Mouse (Mus musculus) forebrain, embryonic 14.5 days (tissue): ENCODE measurements around the gene Tsc2. TPM values are rescaled to one million over a fixed set of nuclear protein-coding genes. Genes with fewer than 3 reads are reported as not detected.

Source experiments
- ATAC-seq: fragments of 200-750 bp; cut with Nextera tagmentation; 2 replicates; pipeline ENCODE4 v1.8.0; 2017; ENCODE audit warnings: mild to moderate bottlenecking, moderate library complexity
- DNase-seq: peaks from one replicate; pipeline ENCODE4 v3.0.0-alpha.2; 2015; ENCODE audit warnings: low spot score
- H3K27ac ChIP-seq: fragments of 300-500 bp; sonication (generic); 2 replicates; pipeline ENCODE4 v1.5.1; 2014; ENCODE audit warnings: low read depth, mild to moderate bottlenecking, control low read depth, low read length, moderate library complexity
- H3K27me3 ChIP-seq: fragments of 300-500 bp; sonication (generic); replicated peaks from 2 replicates; pipeline ENCODE4 v1.6.1; 2014; ENCODE audit warnings: low read length, control low read depth, mixed read lengths; ENCODE audit not compliant: control insufficient read depth, insufficient read depth
- H3K36me3 ChIP-seq: fragments of 300-500 bp; sonication (generic); 2 replicates; pipeline ENCODE4 v1.6.1; 2014; ENCODE audit warnings: low read length, control low read depth; ENCODE audit not compliant: control insufficient read depth, insufficient read depth
- H3K4me1 ChIP-seq: fragments of 300-500 bp; sonication (generic); 2 replicates; pipeline ENCODE4 v1.6.1; 2014; ENCODE audit warnings: antibody characterized with exemption, low read length, control low read depth; ENCODE audit not compliant: control insufficient read depth, insufficient read depth
- H3K4me2 ChIP-seq: fragments of 300-500 bp; sonication (generic); 2 replicates; pipeline ENCODE4 v1.6.1; 2014; ENCODE audit warnings: mild to moderate bottlenecking, control low read depth, low read length
- H3K4me3 ChIP-seq: fragments of 300-500 bp; sonication (generic); 2 replicates; pipeline ENCODE4 v1.5.1; 2014; ENCODE audit warnings: low read depth, low read length, control low read depth
- H3K9ac ChIP-seq: fragments of 300-500 bp; sonication (generic); 2 replicates; pipeline ENCODE4 v1.6.1; 2014; ENCODE audit warnings: mild to moderate bottlenecking, low read length, control low read depth, moderate library complexity
- H3K9me3 ChIP-seq: fragments of 300-500 bp; sonication (generic); replicated peaks from 2 replicates; pipeline ENCODE4 v1.6.1; 2016; ENCODE audit warnings: low read length, control low read depth, mixed read lengths; ENCODE audit not compliant: control insufficient read depth
- WGBS: fragments of 180-500 bp; shearing (Covaris S2); extraction: QIAGEN DNeasy Blood & Tissue Kit; methylation state at CpG from one replicate; pipeline ENCODE4 v1.1.7; 2014; 5-methylcytosine and 5-hydroxymethylcytosine counted together
- polyA plus RNA-seq: library from polyadenylated mRNA; unstranded; fragments of >200 nt; fragmentation: Nextera tagmentation; extraction: Ambion mirVana; gene quantifications from 2 replicates; pipeline ENCODE4 v1.2.1, GENCODE M21; 2014

The Tsc2 gene
- polyA plus RNA-seq, 1 experiment from 2014 or later, result 59.8 TPM

- ATAC-seq (no peak), DNase-seq (no peak)
- no peak overlapping the region for H3K4me3 ChIP-seq
- peaks cover 6% of the 10 kb centered on the region; the same call in 1 of the 2 replicates for H3K36me3 ChIP-seq
- H3K27me3 ChIP-seq, result no peaks in the 10 kb centered on the region
- no peak overlapping the region for H3K27ac ChIP-seq
- H3K4me1 ChIP-seq, result peaks cover 19% of the 10 kb centered on the region
- H3K9ac ChIP-seq, result no peak overlapping the region
- WGBS, result 90% methylated on average over 5 of the region's 5 CpGs
- H3K4me2 ChIP-seq, result no peak overlapping the region
- no peaks in the 10 kb centered on the region for H3K9me3 ChIP-seq
These were observed 72.0 kb downstream of the Tsc2 start for GRCm38 (mm10) chr17:24560301-24561028.

DNA sequence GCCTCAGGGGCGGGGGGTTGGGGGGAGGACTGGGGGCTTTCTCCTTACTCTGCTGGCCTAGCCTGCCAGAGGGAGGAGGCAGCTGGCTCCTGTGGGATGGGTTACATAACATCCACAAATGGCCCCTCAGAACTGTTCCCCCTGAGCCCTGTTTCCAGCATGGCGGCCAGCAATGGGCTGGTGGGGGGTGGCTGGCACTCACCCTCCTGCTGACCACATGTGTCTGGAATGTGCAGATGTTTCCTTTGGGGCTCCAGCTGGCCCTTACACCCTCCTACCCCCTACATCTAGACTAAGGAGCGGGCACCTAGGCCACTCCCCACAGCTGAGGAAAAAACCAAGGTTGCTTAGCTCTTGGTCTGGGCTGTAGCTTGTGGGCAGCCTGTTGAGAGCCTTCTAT is 73.3 kb downstream of the Tsc2 start:
- DNase-seq (peak; percentile 7), ATAC-seq (peak; percentile 50)
- Histone ChIP-seq H3K9ac (no peak overlapping the region), H3K36me3 (no peaks in the 10 kb centered on the region), H3K4me1 (peaks cover 19% of the 10 kb centered on the region), H3K9me3 (no peaks in the 10 kb centered on the region), H3K4me3 (no peak overlapping the region), H3K27me3 (no peaks in the 10 kb centered on the region), H3K4me2 (0 out of 2 replicates have a peak overlapping the region, but pooled peaks have one; percentile 19), H3K27ac (peak overlapping the region; percentile 50)
- 34% methylated on average over 3 of the region's 3 CpGs for WGBS

- H3K27me3 ChIP-seq, result no peaks in the 10 kb centered on the region
- ATAC-seq (peak; percentile 74), DNase-seq (peak; percentile 70)
- H3K27ac ChIP-seq, result peak overlapping the region; percentile 50
- H3K4me3 ChIP-seq, result no peak overlapping the region
- peaks cover 19% of the 10 kb centered on the region for H3K4me1 ChIP-seq
- no peak overlapping the region for H3K9ac ChIP-seq
- 0 out of 2 replicates have a peak overlapping the region, but pooled peaks have one; percentile 19 for H3K4me2 ChIP-seq
- H3K36me3 ChIP-seq, result no peaks in the 10 kb centered on the region
- no peaks in the 10 kb centered on the region for H3K9me3 ChIP-seq
- WGBS, result 11% methylated on average over 4 of the region's 4 CpGs
These were observed 73.8 kb downstream of the Tsc2 start for GRCm38 (mm10) chr17:24558600-24559099.

GRCm38 (mm10) chr17:24557091-24557490 is 75.3 kb downstream of the Tsc2 start:
- DNase-seq (no peak), ATAC-seq (no peak)
- 92% methylated on average over 7 of the region's 7 CpGs for WGBS
- Histone ChIP-seq H3K4me2 (no peak overlapping the region), H3K4me1 (peaks cover 22% of the 10 kb centered on the region), H3K9me3 (no peaks in the 10 kb centered on the region), H3K9ac (no peak overlapping the region), H3K27ac (no peak overlapping the region), H3K4me3 (no peak overlapping the region), H3K36me3 (no peaks in the 10 kb centered on the region), H3K27me3 (no peaks in the 10 kb centered on the region)

- H3K4me1 ChIP-seq, result peaks cover 22% of the 10 kb centered on the region
- peak overlapping the region; percentile 94 for H3K9ac ChIP-seq
- no peaks in the 10 kb centered on the region for H3K9me3 ChIP-seq
- peak overlapping the region; percentile 63 for H3K4me3 ChIP-seq
- no peaks in the 10 kb centered on the region for H3K36me3 ChIP-seq
- H3K27ac ChIP-seq, result no peak overlapping the region
- H3K4me2 ChIP-seq, result peak overlapping the region; percentile 62
- WGBS, result 47% methylated on average over 3 of the region's 3 CpGs
- no peak for ATAC-seq
- no peak for DNase-seq
- H3K27me3 ChIP-seq, result 0 out of 2 replicates have a peak, but pooled peaks cover 12% of the 10 kb centered on the region
These were observed 81.4 kb downstream of the Tsc2 start for GRCm38 (mm10) chr17:24551050-24551444.

DNA sequence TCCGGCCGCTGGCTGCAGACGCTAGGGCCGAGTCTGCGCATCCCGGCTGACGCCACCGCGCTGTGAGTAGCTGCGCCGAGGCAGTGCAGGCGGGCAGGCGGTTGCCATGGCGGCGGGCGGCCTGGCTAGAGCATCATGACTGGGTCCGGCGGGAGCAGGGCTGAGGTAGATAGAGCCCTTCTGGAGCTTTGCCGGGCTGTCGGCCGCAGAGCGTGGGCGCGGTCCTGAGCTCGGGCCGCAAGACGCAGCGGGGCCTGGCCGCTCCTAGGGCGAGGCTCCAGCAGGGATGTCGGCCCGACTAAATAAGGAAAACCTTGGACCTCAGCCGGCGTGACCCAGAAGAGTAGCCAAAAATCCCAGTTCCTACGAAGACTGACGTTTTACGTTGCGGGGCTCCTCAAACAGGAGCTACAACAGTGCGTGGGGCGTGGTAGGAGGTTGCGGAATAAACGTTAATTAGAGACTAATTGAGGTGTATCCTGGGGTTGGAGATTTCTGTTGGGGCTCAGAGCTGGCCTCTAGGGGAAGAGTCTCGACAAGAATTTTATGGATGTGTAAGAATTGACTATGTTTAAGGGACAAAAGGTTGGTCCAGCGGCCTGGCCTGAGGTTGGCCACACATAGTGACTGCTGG is 81.9 kb downstream of the Tsc2 start:
- Histone ChIP-seq H3K4me2 (peak overlapping the region; percentile 62), H3K4me1 (peaks cover 22% of the 10 kb centered on the region), H3K36me3 (no peaks in the 10 kb centered on the region), H3K4me3 (peak overlapping the region; percentile 63), H3K9me3 (no peaks in the 10 kb centered on the region), H3K9ac (peak overlapping the region; percentile 94), H3K27me3 (0 out of 2 replicates have a peak, but pooled peaks cover 12% of the 10 kb centered on the region), H3K27ac (peak overlapping the region; percentile 88)
- under 1% methylated on average over 40 of the region's 44 CpGs for WGBS
- DNase-seq (peak; percentile 78), ATAC-seq (peak; percentile 82)

GRCm38 (mm10) chr17:24549618-24550415 is 82.6 kb downstream of the Tsc2 start, which contains the start of gene Pkd1:
Gene Pkd1, plus strand, starts transcription at chr17:24549834.
- Histone ChIP-seq H3K4me2 (peak within 1 kb of the TSS; percentile 62), H3K9me3 (no peaks in the 10 kb centered on the region), H3K4me3 (peak within 1 kb of the TSS; percentile 63), H3K27me3 (0 out of 2 replicates have a peak, but pooled peaks cover 12% of the 10 kb centered on the region), H3K27ac (peak within 1 kb of the TSS; percentile 88), H3K36me3 (no peaks in the 10 kb centered on the region), H3K9ac (peak within 1 kb of the TSS; percentile 94), H3K4me1 (peaks cover 22% of the 10 kb centered on the region)
- under 1% methylated on average over 64 of the region's 72 CpGs for WGBS
- peak; percentile 99 for DNase-seq
- ATAC-seq, result peak; percentile 96

GRCm38 (mm10) chr17:24548921-24549617 is 83.4 kb downstream of the Tsc2 start:
- no peaks in the 10 kb centered on the region for H3K36me3 ChIP-seq
- no peaks in the 10 kb centered on the region for H3K9me3 ChIP-seq
- H3K4me1 ChIP-seq, result peaks cover 22% of the 10 kb centered on the region
- 0 out of 2 replicates have a peak, but pooled peaks cover 12% of the 10 kb centered on the region for H3K27me3 ChIP-seq
- H3K9ac ChIP-seq, result peak overlapping the region; percentile 37; the same call in 1 of the 2 replicates
- no peak for ATAC-seq
- peak overlapping the region; percentile 63 for H3K4me3 ChIP-seq
- WGBS, result 4% methylated on average over 23 of the region's 23 CpGs
- no peak overlapping the region for H3K27ac ChIP-seq
- peak; percentile 40 for DNase-seq
- peak overlapping the region; percentile 62 for H3K4me2 ChIP-seq
